Mouse (Mus musculus) midbrain, postnatal 0 days (tissue): ENCODE measurements around the gene Mis18a. TPM values are rescaled to one million over a fixed set of nuclear protein-coding genes. Genes with fewer than 3 reads are reported as not detected.

Source experiments
- ATAC-seq: fragments of 200-750 bp; cut with Nextera tagmentation; 2 replicates; pipeline ENCODE4 v1.8.0; 2017; ENCODE audit warnings: moderate number of reproducible peaks, mild to moderate bottlenecking, moderate TSS enrichment, moderate library complexity; ENCODE audit not compliant: low FRiP score
- DNase-seq: peaks from one replicate; pipeline ENCODE4 v3.0.0-alpha.2; 2015; ENCODE audit warnings: low spot score
- H3K27ac ChIP-seq: fragments of 300-500 bp; sonication (generic); 2 replicates; pipeline ENCODE4 v1.5.1; 2014; ENCODE audit warnings: low read depth, mild to moderate bottlenecking, low read length, mixed read lengths
- H3K27me3 ChIP-seq: fragments of 300-500 bp; sonication (generic); 2 replicates; pipeline ENCODE4 v1.6.1; 2014; ENCODE audit warnings: low read length, control low read depth, mixed read lengths; ENCODE audit not compliant: insufficient read depth
- H3K36me3 ChIP-seq: fragments of 300-500 bp; sonication (generic); 2 replicates; pipeline ENCODE4 v1.6.1; 2014; ENCODE audit warnings: low read length, control low read depth, mixed read lengths; ENCODE audit not compliant: insufficient read depth
- H3K4me1 ChIP-seq: fragments of 300-500 bp; sonication (generic); 2 replicates; pipeline ENCODE4 v1.6.1; 2014; ENCODE audit warnings: mild to moderate bottlenecking, control low read depth, antibody characterized with exemption, low read length, mixed read lengths; ENCODE audit not compliant: insufficient read depth
- H3K4me2 ChIP-seq: fragments of 300-500 bp; sonication (generic); 2 replicates; pipeline ENCODE4 v1.6.1; 2014; ENCODE audit warnings: low read depth, mild to moderate bottlenecking, low read length, mixed read lengths; ENCODE audit not compliant: poor library complexity, severe bottlenecking
- H3K4me3 ChIP-seq: fragments of 300-500 bp; sonication (generic); 2 replicates; pipeline ENCODE4 v1.5.1; 2014; ENCODE audit warnings: low read depth, mild to moderate bottlenecking, low read length, moderate library complexity
- H3K9ac ChIP-seq: fragments of 300-500 bp; sonication (generic); replicated peaks from 2 replicates; pipeline ENCODE4 v1.6.1; 2014; ENCODE audit warnings: mild to moderate bottlenecking, low read length, moderate library complexity, mixed read lengths; ENCODE audit not compliant: poor library complexity, severe bottlenecking
- H3K9me3 ChIP-seq: fragments of 300-500 bp; sonication (generic); 2 replicates; pipeline ENCODE4 v1.6.1; 2016; ENCODE audit warnings: low read length, control low read depth
- CTCF ChIP-seq: IDR thresholded peaks from 2 replicates; pipeline ENCODE4 v1.5.1; 2016; ENCODE audit warnings: antibody characterized with exemption, mild to moderate bottlenecking
- WGBS: fragments of 180-500 bp; shearing (Covaris S2); extraction: QIAGEN DNeasy Blood & Tissue Kit; methylation state at CpG from one replicate; pipeline ENCODE4 v1.1.7; 2014; 5-methylcytosine and 5-hydroxymethylcytosine counted together
- polyA plus RNA-seq: library from polyadenylated mRNA; unstranded; fragments of >200 nt; fragmentation: Nextera tagmentation; extraction: Ambion mirVana; gene quantifications from 2 replicates; pipeline ENCODE4 v1.2.1, GENCODE M21; 2015
- total RNA-seq: library from RNA; depleted of rRNA; stranded (reverse); fragments of >200 nt; gene quantifications from 2 replicates; pipeline ENCODE4 v1.2.3, GENCODE M21; 2014

Gene Mis18a
- total and polyA plus RNA-seq, 2 experiments from 2014 or later = 19.6 to 24.9 TPM

DNA sequence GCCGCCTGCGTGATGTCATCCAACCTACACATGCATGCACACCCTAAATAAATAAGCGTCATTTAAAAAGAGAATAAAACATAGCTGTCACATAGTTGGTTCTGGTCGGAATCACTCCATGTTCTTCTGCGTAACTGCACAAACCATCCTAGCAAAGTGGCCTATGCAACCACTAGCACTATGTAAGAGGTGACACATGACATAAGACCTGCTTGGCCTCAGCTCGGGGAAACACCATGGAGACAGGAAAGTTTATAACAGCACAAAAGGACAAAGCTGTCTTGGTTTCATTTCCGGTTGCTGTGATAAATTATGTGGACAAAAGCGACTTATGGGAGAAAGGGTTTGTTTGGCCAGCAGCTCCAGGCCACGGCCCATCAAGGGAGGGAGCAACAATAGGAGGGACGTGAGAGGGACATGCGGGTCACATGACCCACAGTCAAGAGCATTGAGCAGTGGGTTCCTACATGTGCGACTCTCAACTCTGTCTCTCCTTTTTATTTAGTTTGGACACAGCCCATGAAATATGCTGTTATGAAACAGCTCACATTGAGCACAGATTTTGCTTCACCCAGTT lies 39.4 kb downstream of the Mis18a start:
- H3K4me2 ChIP-seq = no peak overlapping the region
- H3K4me3 ChIP-seq = no peak overlapping the region
- no peaks in the 10 kb centered on the region for H3K9me3 ChIP-seq
- H3K27ac ChIP-seq = no peak overlapping the region
- DNase-seq (no peak), ATAC-seq (no peak)
- 80% methylated on average over 12 of the region's 12 CpGs for WGBS
- no peak for TF ChIP-seq CTCF
- H3K9ac ChIP-seq = no peak overlapping the region
- H3K4me1 ChIP-seq = no peaks in the 10 kb centered on the region
- no peaks in the 10 kb centered on the region for H3K27me3 ChIP-seq
- H3K36me3 ChIP-seq = no peaks in the 10 kb centered on the region

DNA sequence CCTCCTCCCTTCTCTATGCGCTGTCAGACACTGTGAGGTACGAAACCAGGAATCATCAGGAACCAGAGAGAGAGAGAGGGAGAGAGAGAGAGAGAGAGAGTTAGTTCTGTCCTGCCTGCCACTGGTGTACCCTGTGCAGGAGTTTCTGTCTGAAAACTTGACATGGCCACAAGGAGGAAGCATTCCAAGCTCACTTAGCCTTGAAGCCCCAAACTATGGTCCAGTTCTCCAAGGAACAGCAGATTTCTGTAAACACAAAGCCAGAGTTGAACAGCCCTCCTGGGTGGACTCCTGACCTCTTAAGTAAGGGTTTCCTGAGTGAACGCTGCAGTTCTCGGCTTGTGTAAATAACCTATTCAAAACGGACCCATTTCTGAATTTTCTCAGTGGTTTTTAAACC lies 40.2 kb downstream of the Mis18a start:
- no peak overlapping the region for H3K4me2 ChIP-seq
- DNase-seq (no peak), ATAC-seq (no peak)
- no peaks in the 10 kb centered on the region for H3K27me3 ChIP-seq
- no peak overlapping the region for H3K27ac ChIP-seq
- WGBS = 61% methylated on average over 5 of the region's 5 CpGs
- TF ChIP-seq CTCF = no peak; the same call in 1 of the 2 replicates
- no peak overlapping the region for H3K4me3 ChIP-seq
- H3K4me1 ChIP-seq = no peaks in the 10 kb centered on the region
- H3K9me3 ChIP-seq = no peaks in the 10 kb centered on the region
- no peaks in the 10 kb centered on the region for H3K36me3 ChIP-seq
- H3K9ac ChIP-seq = no peak overlapping the region

DNA sequence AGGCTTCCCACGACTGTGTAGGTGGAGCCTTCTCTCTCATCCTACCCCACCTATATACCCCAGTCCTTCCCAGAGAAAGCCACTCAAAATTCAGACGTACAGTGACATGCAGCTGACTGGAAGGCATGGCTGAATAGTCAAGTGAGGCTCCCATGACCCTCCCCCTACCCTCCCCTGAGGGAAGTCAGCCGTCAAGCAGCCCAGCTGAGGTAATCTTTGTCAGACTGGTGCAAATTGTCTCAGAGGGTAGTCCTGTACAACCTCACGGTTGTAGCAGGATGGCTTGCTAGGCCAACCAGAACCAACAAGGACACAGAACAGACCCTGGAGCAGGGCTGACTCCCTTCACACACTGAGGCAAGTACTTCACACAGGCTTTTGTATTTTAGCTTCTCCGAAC lies 43.1 kb downstream of the Mis18a start:
- 62% methylated on average over 5 of the region's 5 CpGs for WGBS
- DNase-seq (no peak), ATAC-seq (no peak)
- Histone ChIP-seq H3K27ac (no peak overlapping the region), H3K9me3 (no peaks in the 10 kb centered on the region), H3K9ac (no peak overlapping the region), H3K4me1 (no peaks in the 10 kb centered on the region), H3K27me3 (no peaks in the 10 kb centered on the region), H3K4me2 (no peak overlapping the region), H3K4me3 (no peak overlapping the region), H3K36me3 (no peaks in the 10 kb centered on the region)
- no peak for TF ChIP-seq CTCF

DNA sequence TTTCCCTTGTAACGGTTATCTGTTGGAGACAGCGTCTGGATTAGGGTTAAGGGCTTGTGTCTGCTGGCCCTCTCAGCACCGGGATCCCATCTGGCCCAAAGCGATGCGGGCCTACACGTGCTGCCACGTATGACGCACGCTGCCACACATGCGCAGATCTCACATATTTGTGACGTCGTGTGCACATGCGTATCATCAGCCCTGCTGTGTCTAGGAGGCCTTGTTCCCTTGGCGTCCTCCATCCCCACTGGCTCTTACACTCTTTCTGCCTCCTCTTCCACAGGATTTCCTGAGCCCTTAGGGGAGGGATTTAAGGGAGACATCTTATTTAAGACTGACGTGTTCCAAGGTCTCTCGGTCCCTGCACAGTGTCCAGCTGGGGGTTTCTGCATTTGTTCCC lies 47.2 kb downstream of the Mis18a start:
- ATAC-seq = no peak
- Histone ChIP-seq H3K36me3 (no peaks in the 10 kb centered on the region), H3K4me3 (no peak overlapping the region), H3K4me2 (no peak overlapping the region), H3K9ac (no peak overlapping the region), H3K27me3 (no peaks in the 10 kb centered on the region), H3K4me1 (no peaks in the 10 kb centered on the region), H3K27ac (no peak overlapping the region), H3K9me3 (no peaks in the 10 kb centered on the region)
- DNase-seq = no peak
- no peak for TF ChIP-seq CTCF
- 78% methylated on average over 16 of the region's 16 CpGs for WGBS

DNA sequence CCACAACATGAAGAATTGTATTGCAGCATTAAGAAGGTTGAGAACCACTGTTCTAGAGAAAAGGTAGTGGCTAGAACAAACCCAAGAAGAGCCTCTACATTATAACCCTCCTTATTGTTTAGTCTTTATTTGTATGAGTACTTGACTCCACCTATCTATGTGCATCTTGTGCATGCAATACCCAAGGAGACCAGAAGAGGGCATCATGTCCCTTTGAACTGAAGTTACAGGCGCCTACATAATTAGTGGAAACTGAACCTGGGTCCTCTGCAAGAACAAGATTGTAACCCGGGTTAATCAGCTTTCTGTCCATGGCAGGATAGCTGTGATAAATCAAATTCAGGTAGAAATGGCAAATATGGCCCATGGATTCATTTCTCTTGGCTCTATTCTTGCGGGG lies 48.4 kb downstream of the Mis18a start:
- no peak overlapping the region for H3K27ac ChIP-seq
- no peaks in the 10 kb centered on the region for H3K9me3 ChIP-seq
- WGBS = 92% methylated on average over 3 of the region's 3 CpGs
- H3K9ac ChIP-seq = no peak overlapping the region
- TF ChIP-seq CTCF = peak; percentile 46
- H3K4me1 ChIP-seq = no peaks in the 10 kb centered on the region
- H3K4me2 ChIP-seq = no peak overlapping the region
- ATAC-seq (no peak), DNase-seq (no peak)
- no peak overlapping the region for H3K4me3 ChIP-seq
- no peaks in the 10 kb centered on the region for H3K27me3 ChIP-seq
- no peaks in the 10 kb centered on the region for H3K36me3 ChIP-seq

DNA sequence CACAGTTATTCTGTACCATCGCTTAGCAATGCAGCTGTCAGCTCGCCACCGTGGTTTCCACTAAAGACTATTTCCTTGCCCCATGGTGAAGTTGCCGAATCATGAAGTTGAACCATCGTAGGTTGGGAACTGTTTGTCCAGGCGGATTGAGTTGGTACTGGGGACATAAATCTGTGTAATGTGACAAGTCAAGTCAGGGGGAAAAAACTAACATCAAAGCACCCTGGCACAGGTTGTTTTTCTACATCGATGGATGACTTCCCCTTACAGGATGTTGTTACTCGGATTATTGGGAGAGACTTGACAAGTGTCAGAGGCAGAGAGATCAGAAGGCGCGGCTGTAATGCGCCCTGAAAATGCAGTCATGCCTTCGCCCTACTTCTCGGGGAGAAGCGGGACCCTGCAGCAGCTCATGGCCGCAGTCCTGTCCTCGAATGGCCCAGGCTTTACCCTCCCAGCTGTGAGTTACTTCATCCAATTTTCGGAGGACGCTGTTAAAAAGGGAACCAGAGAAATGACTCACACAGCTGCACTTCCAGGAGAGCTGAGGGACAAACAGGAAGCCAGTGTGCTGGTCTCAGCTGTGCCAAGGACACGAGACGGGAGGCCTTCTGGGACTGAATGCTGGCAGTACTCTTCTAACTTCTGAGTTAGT lies 50.2 kb downstream of the Mis18a start:
- no peak overlapping the region for H3K27ac ChIP-seq
- H3K9me3 ChIP-seq = no peaks in the 10 kb centered on the region
- H3K9ac ChIP-seq = no peak overlapping the region
- no peak overlapping the region for H3K4me2 ChIP-seq
- H3K36me3 ChIP-seq = no peaks in the 10 kb centered on the region
- ATAC-seq (no peak), DNase-seq (no peak)
- H3K4me1 ChIP-seq = no peaks in the 10 kb centered on the region
- no peak overlapping the region for H3K4me3 ChIP-seq
- TF ChIP-seq CTCF = no peak
- H3K27me3 ChIP-seq = no peaks in the 10 kb centered on the region
- 81% methylated on average over 20 of the region's 20 CpGs for WGBS
